Mouse (Mus musculus) bone marrow, adult 2 months (tissue): ENCODE results near the gene Rp9.

ENCODE experiments used
- CTCF ChIP-seq: fragments of 200-500 bp; IDR thresholded peaks from 2 replicates; pipeline ENCODE4 v1.5.1; 2011; ENCODE audit warnings: low read length, control low read depth; ENCODE audit not compliant: control insufficient read depth, insufficient read depth
- POLR2A ChIP-seq: fragments of 200-500 bp; IDR thresholded peaks from 2 replicates; pipeline ENCODE4 v1.6.1; 2011; ENCODE audit warnings: low read depth, mild to moderate bottlenecking, control low read depth, low read length, borderline replicate concordance; ENCODE audit not compliant: control insufficient read depth

GRCm38 (mm10) chr9:22372760-22373159 is 96.8 kb downstream of the Rp9 start:
- TF ChIP-seq POLR2A, result no peak
- 0 out of 2 replicates have a peak, but pooled peaks have one; percentile 20 for TF ChIP-seq CTCF
